Mouse (Mus musculus) G1E-ER4 (cell line): ENCODE data around the gene Mef2d. TPM values are rescaled to one million over a fixed set of nuclear protein-coding genes. Genes with fewer than 3 reads are reported as not detected.

Experiments
- GATA1 ChIP-seq: IDR thresholded peaks from one replicate; pipeline ENCODE4 v1.8.0; 2012; ENCODE audit warnings: low read length, inconsistent platforms
- polyA plus RNA-seq: library from polyadenylated mRNA; stranded (reverse); fragments of >175 nt; gene quantifications from 2 replicates; pipeline ENCODE4 v1.2.3, GENCODE M21; 2012

Mef2d gene
- 164 and 168 TPM in 2 replicates for polyA plus RNA-seq

GRCm38 (mm10) chr3:88141787-88142523, at the start of gene Mef2d:
Gene Mef2d (plus strand): TSS chr3:88142372.
- TF ChIP-seq GATA1: peak; percentile 24

GRCm38 (mm10) chr3:88094126-88094525, 48.0 kb upstream of the Mef2d start:
- no peak for TF ChIP-seq GATA1

GRCm38 (mm10) chr3:88097666-88098065, 44.5 kb upstream of the Mef2d start:
- no peak for TF ChIP-seq GATA1

GRCm38 (mm10) chr3:88100251-88100650, 41.9 kb upstream of the Mef2d start:
- no peak for TF ChIP-seq GATA1

- TF ChIP-seq GATA1: no peak
Observed at GRCm38 (mm10) chr3:88101736-88102135, 40.4 kb upstream of the Mef2d start.

- no peak for TF ChIP-seq GATA1
Observed at GRCm38 (mm10) chr3:88102196-88102595, 40.0 kb upstream of the Mef2d start.

- TF ChIP-seq GATA1: no peak
Observed at GRCm38 (mm10) chr3:88102611-88103010, 39.6 kb upstream of the Mef2d start.

GRCm38 (mm10) chr3:88106126-88106525, 36.0 kb upstream of the Mef2d start:
- TF ChIP-seq GATA1: no peak

GRCm38 (mm10) chr3:88109126-88109525, 33.0 kb upstream of the Mef2d start:
- no peak for TF ChIP-seq GATA1

GRCm38 (mm10) chr3:88114396-88114795, 27.8 kb upstream of the Mef2d start:
- TF ChIP-seq GATA1: no peak

GRCm38 (mm10) chr3:88120117-88120651, 22.0 kb upstream of the Mef2d start:
- TF ChIP-seq GATA1: no peak

- no peak for TF ChIP-seq GATA1
Observed at GRCm38 (mm10) chr3:88121164-88122131, 20.7 kb upstream of the Mef2d start.

- TF ChIP-seq GATA1: no peak
Observed at GRCm38 (mm10) chr3:88125195-88125594, 17.0 kb upstream of the Mef2d start.

GRCm38 (mm10) chr3:88126181-88126580, 16.0 kb upstream of the Mef2d start:
- TF ChIP-seq GATA1: no peak

GRCm38 (mm10) chr3:88127636-88128035, 14.5 kb upstream of the Mef2d start:
- no peak for TF ChIP-seq GATA1

GRCm38 (mm10) chr3:88128056-88128455, 14.1 kb upstream of the Mef2d start:
- no peak for TF ChIP-seq GATA1
